Mouse (Mus musculus) cortical plate, adult 2 months (tissue): ENCODE data around the gene Gm14139.
"Not testable (repeated sequence)": the region's sequence is repeated elsewhere in the genome, so short reads cannot be mapped to it uniquely, and the experiment has no call there.

Experiments used
- CTCF ChIP-seq: fragments of 200-500 bp; IDR thresholded peaks from 2 replicates; pipeline ENCODE4 v1.5.1; 2011; ENCODE audit warnings: mild to moderate bottlenecking, control low read depth, low read length; ENCODE audit not compliant: insufficient read depth; ENCODE audit errors: extremely low read depth
- POLR2A ChIP-seq: fragments of 200-500 bp; IDR thresholded peaks from 2 replicates; pipeline ENCODE4 v1.6.1; 2011; ENCODE audit warnings: mild to moderate bottlenecking, low read length, control low read depth; ENCODE audit not compliant: insufficient read depth; ENCODE audit errors: extremely low read depth

- TF ChIP-seq POLR2A, CTCF: not testable (repeated sequence)
Measured at GRCm38 (mm10) chr2:150223263-150223662, 41.7 kb downstream of the Gm14139 start.
